Mouse (Mus musculus) left cerebral cortex, postnatal 25 days (tissue): ENCODE results near the gene Sord. TPM values are rescaled to one million over a fixed set of nuclear protein-coding genes. Genes with fewer than 3 reads are reported as not detected.

Experiments
- DNase-seq, 2 experiments: peaks; one replicate each; pipeline ENCODE4 v3.0.0; 2022; ENCODE audit warnings: low spot score in 2 of 2, mixed read lengths in 1 of 2
- intact Hi-C: fragments of 180-260 bp; cut with DNase I; formaldehyde crosslinking; loops from one replicate; pipeline ENCODE4 v1.15.1; 2025
- total RNA-seq, 2 experiments: library from RNA; stranded (reverse); gene quantifications; 2 replicates each; pipeline ENCODE4 v1.2.3; 2021

The Sord gene
- total RNA-seq, 2 experiments from 2014 or later = 14.8 to 14.9 TPM

DNA sequence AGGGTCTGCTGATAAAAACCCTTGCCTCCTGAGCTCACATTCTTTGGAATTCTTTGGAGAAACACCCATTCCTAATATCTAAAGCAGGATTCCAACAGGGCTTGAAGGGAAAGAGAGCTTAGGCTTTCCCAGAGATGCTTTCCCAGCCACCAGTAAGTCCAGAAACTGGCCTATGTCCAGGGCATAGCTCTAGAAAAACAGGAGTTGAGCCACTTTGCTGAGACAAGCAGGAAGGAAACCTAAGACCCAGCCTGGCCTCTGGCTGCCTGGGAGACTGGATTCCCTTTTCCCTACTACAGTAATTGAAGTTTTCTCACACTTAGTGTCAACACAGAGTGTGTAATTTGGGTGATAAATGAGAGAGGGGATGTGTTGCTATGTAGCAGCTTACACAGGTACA, 1.8 kb downstream of the Sord start:
- DNase-seq = no peak
- intact Hi-C loops = no loop called here

DNA sequence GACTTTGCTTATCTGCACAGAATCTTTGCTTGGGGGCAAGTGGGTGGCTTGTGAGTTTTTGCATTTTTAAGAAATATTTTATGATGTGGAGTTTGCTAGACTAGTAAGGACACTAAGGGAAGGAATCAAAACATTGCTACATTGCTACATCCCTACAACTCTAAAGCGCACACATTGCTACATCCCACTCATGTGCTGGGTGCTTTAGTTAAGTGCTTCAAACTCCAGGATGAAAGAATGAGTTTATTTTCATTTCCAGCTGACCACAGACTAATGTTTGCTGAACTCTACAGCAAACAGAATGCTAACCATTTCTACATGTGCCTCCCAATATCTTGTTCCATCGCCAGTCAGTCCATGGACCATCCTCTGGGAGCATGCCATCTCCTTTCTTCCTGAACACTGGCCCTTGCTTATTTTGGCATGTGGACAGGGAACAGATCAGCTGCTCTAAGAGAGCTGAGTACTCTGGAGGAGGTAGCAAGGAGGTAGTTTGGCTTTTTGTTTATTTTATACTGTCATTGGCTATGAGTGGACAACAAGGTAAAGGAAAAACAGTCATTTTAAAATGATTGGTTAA, 3.4 kb downstream of the Sord start:
- intact Hi-C loops = no loop called here
- no peak for DNase-seq

DNA sequence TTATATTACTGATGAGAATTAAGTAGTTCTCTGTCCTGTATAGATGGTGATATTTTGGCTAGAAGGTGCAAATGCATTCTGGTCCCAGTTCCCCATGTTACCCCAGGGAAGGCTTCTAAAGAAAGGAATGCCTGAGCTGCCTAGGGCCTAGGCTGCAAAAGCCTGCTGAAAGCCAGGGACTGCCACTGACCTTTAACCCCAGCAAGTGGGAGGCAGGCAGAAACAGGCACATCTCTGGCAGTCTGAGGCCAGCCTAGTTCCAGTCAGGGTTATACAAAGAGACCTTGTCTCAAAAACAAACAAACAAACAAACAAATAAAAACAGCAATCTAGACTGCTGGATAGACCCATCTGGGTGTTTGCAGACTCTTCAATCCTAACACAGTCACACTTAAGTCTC, 6.2 kb downstream of the Sord start:
- DNase-seq = no peak
- intact Hi-C loops = loop anchor here (5.0 kb wide), 1 partner anchor 173 kb away; no protein-coding TSS in a partner anchor

DNA sequence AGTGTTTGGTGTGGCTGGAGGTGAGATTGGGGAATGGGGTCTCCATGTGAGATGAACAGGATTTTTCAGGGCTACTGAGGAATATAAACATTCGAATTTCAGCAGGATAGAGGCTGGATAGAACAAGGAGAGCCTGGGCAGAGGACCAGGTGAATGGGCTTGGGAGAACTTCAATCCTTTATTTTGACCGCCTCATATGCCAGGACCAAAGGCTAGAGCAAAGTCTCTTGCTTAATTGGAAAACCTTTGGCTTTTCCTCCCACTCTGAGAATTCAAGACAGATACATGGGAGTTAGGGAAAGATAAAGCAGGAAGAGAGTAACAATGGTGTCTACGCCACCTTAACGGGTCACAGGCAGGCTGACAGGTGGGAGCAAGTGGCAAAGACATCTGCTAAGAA, 6.7 kb downstream of the Sord start:
- no peak for DNase-seq
- intact Hi-C loops = loop anchor here (5.0 kb wide), 1 partner anchor 174 kb away; no protein-coding TSS in a partner anchor

DNA sequence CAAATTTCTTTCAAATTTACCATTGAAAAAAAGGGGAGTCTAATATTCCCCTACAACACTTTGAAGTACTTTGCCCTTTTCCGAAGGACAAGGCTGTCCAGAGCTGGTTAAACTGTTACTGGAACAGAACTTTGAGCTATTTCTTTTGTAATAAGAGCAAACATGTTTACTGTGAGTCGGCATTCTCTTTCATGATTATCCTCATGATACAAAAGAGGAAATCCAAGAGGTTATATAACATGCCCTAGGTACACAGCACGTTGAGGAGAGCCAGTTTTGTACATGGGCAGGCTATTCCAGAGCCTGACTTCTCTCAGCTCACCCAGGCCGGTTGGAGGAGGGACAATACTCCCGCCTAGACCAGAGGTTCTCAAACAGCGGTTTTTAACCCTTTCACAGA, 7.4 kb downstream of the Sord start:
- DNase-seq = no peak
- intact Hi-C loops = loop anchor here (5.0 kb wide), 1 partner anchor 175 kb away; no protein-coding TSS in a partner anchor

DNA sequence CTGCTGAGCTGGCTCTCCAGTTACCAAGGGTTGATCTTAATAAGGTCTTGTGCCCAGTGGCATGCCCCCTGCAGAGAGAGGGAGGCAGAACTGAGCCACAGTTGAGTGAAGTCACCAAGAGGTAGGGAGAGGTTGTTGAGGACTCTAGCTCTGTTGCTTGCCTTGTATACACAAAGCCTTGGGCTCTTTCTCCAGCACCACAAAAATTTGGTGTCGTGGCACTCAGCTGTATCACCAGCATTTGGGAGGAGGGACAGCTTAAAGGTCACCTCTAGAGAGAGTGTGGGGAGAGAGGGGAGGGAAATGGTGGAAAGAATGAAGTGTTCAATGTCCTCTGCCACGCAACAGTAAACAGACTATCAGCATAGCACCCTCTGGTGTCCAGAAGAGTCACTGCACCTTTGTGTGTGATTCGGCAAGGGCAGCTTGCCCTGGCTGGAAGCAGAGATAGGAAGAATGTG, 9.2 kb downstream of the Sord start:
- intact Hi-C loops = loop anchor here (1.0 to 5.0 kb wide), 2 partner anchors 49 to 176 kb away; no protein-coding TSS in a partner anchor
- DNase-seq = peak; percentile 72 to 81

DNA sequence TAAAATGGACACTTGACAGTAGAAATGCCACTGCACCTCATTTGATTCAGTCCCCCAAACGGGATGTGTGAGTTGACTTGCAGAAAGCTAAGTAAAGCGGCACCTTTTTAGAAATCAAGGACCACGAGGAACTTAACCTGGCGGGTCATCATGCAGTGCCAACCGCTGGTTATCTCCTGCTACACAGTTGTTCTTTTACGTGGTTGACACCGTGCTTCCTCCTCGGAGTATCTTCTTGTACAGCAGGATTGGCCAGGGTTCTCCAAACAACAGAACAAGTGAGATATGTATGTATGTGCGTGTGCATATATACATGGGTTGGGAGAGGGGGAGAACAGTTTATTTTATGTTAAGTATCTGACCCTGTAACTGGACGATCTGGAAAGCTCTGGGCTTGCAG, 13.2 kb downstream of the Sord start:
- intact Hi-C loops = no loop called here
- DNase-seq = no peak

DNA sequence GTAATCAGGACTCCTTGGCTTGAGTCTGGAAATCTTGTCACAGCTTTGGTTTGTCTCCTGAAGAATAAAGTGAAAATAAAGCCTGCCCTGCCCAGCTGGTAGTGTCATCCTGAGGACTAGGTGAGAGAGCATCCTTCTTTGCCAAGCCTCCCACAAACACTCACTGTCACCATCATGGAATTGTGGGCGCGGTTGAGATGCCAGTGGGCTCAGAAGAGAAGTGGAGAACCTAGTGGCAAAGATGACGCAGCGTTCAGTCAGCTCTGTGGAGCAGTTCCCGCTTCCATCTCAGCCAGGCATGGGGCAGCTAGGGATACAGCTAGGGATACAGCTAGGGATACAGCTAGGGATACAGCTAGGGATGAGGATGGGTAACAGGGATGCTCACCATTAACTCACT, 21.4 kb downstream of the Sord start:
- DNase-seq = peak; percentile 13 to 80
- intact Hi-C loops = no loop called here

DNA sequence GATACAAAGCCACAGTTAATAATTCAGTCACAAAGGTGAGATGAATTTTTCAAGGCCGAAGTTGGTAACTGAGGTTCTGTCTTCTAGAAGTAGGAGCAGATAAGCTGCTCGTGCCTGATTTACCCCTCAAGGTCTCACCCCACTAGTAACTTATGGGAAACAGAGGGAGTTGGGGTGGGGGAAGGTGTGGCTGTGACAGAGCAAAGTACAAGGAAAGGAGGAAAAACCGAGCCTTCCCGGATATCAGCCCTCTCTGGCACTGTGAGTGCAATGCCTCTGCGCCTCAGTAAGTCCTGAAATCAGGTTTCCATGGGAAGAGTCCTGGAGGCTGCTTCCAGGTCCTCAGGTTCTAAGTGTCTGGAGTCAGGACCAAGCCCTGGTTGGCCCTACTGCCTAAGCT, 26.2 kb downstream of the Sord start:
- intact Hi-C loops = no loop called here
- no peak for DNase-seq

DNA sequence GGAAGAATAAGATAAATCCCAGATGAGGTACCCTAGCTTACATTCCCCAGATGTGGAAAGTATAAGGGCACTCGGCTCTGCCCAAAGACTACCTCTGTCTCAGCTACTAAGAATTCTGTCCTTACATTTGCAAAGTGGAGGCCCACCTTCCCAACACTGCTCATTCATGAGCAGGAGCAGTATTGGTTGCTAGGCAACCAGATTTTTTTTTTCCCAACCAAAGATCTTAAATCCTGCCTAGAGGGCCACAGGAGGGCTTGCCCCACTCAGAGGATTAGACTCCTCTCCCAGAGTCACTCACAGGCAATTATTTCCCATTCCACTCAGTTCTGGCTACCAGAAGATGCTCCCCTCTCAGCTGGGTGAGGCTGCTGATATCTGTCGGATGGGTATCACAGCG, 30.1 kb downstream of the Sord start:
- peak; percentile 3 to 22 for DNase-seq
- intact Hi-C loops = no loop called here

DNA sequence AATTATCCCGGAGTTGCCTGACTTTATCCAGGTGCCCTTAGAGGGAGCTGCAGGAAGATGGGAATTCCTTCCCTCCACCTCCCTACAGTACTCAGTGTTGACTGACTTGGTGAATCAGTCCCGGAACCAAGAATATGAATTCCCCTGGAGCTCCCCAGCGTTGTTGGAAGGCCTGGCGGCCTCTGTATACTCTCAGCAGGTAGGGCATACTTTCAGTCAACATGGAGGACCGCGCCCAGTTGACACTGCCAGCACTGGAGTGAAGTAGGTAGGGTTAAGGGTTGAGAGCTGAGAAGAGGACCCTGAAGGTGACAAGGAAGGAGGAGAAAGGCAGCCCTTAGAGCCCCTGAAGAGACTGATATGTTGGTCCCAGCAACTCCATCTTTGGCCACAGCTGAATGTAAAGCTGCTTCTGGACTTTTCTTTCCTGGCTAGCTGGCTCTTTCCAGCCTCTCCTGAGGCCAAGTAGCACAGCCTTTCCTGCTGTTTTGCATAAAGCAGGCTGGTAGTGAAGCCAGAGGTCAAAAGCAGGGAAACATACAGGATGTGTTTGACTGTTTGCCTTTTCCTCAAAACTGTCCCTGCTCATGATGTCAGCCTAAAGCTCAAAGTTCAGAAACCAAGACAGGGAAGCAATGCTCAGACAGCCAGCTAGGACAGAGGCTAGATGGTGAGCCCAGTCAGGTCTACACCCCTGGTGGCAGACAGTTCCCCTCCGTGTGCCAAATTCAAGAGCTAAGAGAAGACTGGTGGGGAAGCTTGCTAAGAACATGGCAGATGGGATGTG, 32.1 kb downstream of the Sord start:
- intact Hi-C loops = no loop called here
- DNase-seq = no peak

DNA sequence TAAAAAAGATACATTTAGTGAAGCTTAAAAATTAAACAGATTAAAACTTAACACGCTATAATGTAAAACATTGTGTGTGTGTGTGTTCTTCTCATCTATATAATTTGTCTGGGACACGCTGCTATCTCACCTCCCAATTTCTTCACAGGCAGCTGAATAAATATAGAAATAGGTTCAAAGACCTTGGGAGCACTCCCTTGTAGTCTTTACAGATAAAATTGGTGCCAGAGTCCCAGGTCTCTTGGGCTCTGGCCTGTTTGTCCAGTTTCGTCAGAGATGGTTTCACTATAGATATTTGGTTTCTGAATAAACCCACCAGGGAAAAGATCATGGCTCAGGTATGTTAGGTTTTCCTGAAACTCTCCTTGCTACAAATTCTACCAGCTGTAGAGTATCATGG, 44.2 kb downstream of the Sord start:
- intact Hi-C loops = no loop called here
- DNase-seq = no peak

DNA sequence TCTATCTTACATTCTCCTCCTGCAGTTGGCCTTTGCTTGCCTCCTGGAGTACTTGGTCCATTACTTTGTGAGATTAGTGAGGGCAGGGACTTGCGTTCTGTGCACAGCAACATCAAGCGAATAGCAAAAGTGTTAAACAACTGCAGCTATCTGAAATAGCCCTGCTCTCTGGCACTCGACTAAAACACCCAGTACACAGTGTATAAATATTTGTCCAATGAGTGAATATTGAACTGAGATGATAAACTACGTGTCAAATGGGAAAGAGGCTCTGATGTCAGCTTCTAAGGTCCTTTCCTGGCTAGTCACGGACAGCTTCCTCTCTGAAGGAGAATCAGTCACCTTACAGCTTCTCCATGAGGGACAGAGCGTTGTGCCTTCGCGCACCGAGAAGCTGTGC, 49.5 kb downstream of the Sord start:
- no peak for DNase-seq
- intact Hi-C loops = no loop called here

DNA sequence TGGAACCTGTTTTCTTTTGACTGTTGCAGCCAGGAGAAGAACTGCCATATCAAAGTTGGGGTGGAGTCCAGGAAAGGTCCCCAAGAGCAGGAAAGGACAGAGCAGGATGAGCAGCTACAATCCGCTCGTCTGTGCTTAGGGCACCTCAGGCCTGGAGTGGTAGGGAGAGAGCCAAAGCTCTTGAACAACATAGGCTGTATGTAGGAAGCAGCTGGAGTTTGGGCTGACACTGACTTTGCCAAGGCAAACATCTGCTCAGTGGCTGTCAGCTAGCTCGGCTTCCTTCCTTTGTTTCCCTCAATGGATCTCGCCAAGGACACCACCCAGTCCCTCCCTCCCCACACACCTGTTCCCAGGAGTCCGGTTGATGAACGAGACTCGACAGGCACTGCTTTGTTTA, 51.6 kb downstream of the Sord start:
- intact Hi-C loops = no loop called here
- no peak for DNase-seq

DNA sequence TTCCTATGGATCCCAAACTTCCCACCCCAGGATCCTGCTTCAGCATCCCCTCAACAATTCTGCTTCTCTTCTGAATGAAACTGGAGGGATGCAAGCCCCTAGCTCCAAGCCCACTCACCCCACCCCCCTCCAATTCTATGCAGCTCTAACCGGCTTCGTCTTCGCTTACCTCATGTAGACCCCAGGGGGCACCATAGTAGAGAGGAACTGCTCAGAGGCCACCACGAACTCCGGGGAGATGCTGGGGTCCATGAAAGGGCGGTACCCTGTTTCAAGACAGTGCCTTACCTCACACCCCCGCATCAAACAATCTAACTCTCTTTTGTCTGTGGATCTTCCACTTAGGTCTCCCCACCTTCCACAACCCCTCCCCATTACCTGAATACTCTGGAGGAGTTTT, 60.4 kb downstream of the Sord start:
- intact Hi-C loops = no loop called here
- DNase-seq = no peak

DNA sequence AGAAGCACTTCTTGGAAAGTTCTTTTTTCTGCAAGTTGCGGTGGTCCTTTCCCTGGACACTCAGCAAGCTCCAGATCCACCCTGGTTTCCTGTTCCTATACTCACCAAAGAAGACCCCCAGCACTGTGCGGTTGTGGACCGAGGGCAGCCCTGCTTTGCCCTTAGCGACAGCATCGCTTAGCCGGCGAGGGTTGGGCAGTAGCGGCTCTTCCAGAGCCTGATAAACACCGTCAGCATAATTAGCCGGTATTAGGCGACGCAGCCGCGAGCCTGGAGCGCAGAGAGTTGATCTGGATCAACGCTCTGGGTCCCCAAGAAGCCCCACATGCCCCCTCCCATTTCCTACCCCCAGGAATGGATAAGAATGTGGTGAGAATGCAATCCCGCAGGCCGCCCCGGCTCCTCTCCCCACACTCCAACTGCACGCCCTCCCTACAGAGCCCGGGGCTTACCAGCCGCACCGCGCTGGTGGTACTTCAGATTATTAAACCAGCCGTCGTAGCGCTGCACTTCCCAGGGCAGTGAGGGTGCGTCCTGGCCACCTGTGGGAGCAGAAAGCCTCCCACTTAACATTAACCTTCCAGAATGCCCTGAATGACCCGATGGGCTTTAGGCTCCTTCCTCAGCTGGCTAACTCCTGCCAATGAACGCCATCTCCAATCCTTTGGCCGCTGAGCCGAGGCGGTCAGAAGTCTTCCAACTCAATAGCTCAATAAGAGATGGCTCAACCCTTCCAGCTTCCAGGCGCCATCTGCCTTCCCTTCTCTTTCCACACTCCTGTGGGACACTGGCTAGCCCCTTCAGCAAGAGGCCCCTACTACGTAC, 62.9 kb downstream of the Sord start:
- no peak for DNase-seq
- intact Hi-C loops = no loop called here

DNA sequence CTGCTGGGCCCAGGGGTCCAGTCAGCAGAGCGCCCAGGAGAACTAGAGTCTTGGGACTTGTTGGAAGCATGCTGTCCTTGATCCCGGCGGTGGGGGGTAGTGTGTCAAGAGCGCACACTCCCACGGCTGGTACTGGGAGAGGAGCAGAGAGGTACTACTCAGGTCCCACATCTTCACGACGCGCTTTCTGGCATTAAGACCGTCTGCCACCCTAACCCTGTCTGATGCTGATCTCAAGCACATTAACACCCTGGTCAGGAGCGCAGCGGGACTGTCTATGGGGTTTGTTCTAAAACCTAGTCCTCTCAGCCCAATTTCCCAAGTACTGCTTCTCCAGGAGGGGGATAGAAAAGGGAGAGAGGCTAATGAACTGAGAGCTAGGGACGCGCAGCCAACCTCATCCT, 63.5 kb downstream of the Sord start, which contains the start of gene Duox2:
TSS of gene Duox2 (minus strand) at position 354 of the 404 bp plus-strand sequence.
- DNase-seq = no peak
- intact Hi-C loops = no loop called here

DNA sequence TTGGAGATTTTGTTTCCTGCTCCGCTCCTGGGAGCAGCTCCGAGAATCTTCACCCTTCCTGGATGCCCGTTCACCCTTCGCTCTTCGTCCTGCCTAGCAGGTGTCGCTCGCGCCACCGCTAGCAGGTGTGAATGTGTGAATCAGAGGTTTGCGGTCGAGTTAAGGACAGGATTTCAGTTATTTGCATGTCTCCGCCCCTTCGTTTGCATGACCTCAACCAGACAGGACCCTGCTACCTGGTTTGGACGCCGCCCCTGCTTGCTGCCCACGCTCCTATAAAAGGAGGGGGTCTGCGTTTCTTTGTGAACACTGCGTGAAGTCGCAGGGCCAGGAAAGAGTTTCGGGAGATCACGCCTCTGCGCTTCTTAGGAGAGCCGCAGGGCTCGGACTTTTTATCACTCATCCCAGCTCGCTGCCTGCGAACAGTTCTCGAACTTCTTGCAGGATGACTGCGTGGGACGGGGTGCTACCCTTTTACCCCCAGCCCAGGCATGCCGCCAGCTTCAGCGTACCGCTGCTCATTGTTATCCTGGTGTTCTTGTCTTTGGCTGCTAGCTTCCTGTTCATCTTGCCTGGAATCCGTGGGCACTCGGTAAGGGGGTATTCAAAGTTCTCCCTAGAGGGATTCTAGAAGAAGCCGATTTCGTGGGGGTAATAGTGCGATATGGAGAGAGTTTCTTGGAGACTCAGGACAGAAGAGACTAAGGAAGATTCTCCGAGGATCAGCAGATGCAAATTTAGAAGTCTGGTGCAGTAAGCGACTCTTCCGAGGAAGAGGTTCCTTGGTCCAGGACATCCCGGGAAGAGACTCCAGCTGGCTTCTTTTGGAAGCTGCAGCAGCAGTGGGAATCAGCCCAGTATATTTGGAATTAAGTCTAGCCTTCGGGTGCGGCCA, 64.3 kb downstream of the Sord start, which contains the start of gene Duoxa2:
TSS of gene Duoxa2 (plus strand) at position 305 of the 895 bp plus-strand sequence.
- no peak for DNase-seq
- intact Hi-C loops = no loop called here
